Mouse (Mus musculus) intestine, embryonic 16.5 days (tissue): ENCODE data around the gene Bri3. TPM values are rescaled to one million over a fixed set of nuclear protein-coding genes. Genes with fewer than 3 reads are reported as not detected.

Experiments used
- ATAC-seq: fragments of 200-750 bp; cut with Nextera tagmentation; 2 replicates; pipeline ENCODE4 v1.8.0; 2017; ENCODE audit warnings: moderate TSS enrichment, moderate library complexity
- H3K27ac ChIP-seq: fragments of 300-500 bp; sonication (generic); 2 replicates; pipeline ENCODE4 v1.5.1; 2014; ENCODE audit warnings: mild to moderate bottlenecking, low read length
- H3K27me3 ChIP-seq: fragments of 300-500 bp; sonication (generic); replicated peaks from 2 replicates; pipeline ENCODE4 v1.6.1; 2014; ENCODE audit warnings: low read length, control low read depth, mixed read lengths; ENCODE audit not compliant: control insufficient read depth, insufficient read depth
- H3K36me3 ChIP-seq: fragments of 300-500 bp; sonication (generic); 2 replicates; pipeline ENCODE4 v1.6.1; 2014; ENCODE audit warnings: low read length, control low read depth; ENCODE audit not compliant: control insufficient read depth, insufficient read depth
- H3K4me1 ChIP-seq: fragments of 300-500 bp; sonication (generic); 2 replicates; pipeline ENCODE4 v1.6.1; 2014; ENCODE audit warnings: low read length, control low read depth, mixed read lengths; ENCODE audit not compliant: control insufficient read depth, insufficient read depth
- H3K4me2 ChIP-seq: fragments of 300-500 bp; sonication (generic); 2 replicates; pipeline ENCODE4 v1.6.1; 2014; ENCODE audit warnings: low read depth, low read length, control low read depth
- H3K4me3 ChIP-seq: fragments of 300-500 bp; sonication (generic); 2 replicates; pipeline ENCODE4 v1.5.1; 2014; ENCODE audit warnings: mild to moderate bottlenecking, low read length
- H3K9ac ChIP-seq: fragments of 300-500 bp; sonication (generic); 2 replicates; pipeline ENCODE4 v1.6.1; 2014; ENCODE audit warnings: low read depth, low read length
- H3K9me3 ChIP-seq: fragments of 300-500 bp; sonication (generic); 2 replicates; pipeline ENCODE4 v1.6.1; 2016; ENCODE audit warnings: low read length, control low read depth; ENCODE audit not compliant: control insufficient read depth
- WGBS: fragments of 180-500 bp; shearing (Covaris S2); extraction: QIAGEN DNeasy Blood & Tissue Kit; methylation state at CpG from one replicate; pipeline ENCODE4 v1.1.7; 2014; 5-methylcytosine and 5-hydroxymethylcytosine counted together
- polyA plus RNA-seq: library from polyadenylated mRNA; unstranded; fragments of >200 nt; fragmentation: Nextera tagmentation; extraction: Ambion mirVana; gene quantifications from 2 replicates; pipeline ENCODE4 v1.2.1, GENCODE M21; 2015

The Bri3 gene
- polyA plus RNA-seq, 1 experiment from 2014 or later: 111 TPM

- H3K4me1 ChIP-seq: peaks cover 12% of the 10 kb centered on the region
- no peak overlapping the region for H3K4me2 ChIP-seq
- no peak overlapping the region for H3K27ac ChIP-seq
- H3K27me3 ChIP-seq: no peaks in the 10 kb centered on the region
- peaks cover 11% of the 10 kb centered on the region for H3K36me3 ChIP-seq
- H3K9ac ChIP-seq: no peak overlapping the region
- no peaks in the 10 kb centered on the region for H3K9me3 ChIP-seq
- ATAC-seq: no peak
- no peak overlapping the region for H3K4me3 ChIP-seq
- 82% methylated on average over 9 of the region's 9 CpGs for WGBS
Measured at GRCm38 (mm10) chr5:144279081-144279541, 34.9 kb downstream of the Bri3 start.

- no peak for ATAC-seq
- H3K27me3 ChIP-seq: no peaks in the 10 kb centered on the region
- H3K36me3 ChIP-seq: peaks cover 11% of the 10 kb centered on the region
- H3K9ac ChIP-seq: no peak overlapping the region
- H3K4me2 ChIP-seq: no peak overlapping the region
- peaks cover 12% of the 10 kb centered on the region for H3K4me1 ChIP-seq
- H3K27ac ChIP-seq: no peak overlapping the region
- no peak overlapping the region for H3K4me3 ChIP-seq
- H3K9me3 ChIP-seq: no peaks in the 10 kb centered on the region
- WGBS: 96% methylated on average over 13 of the region's 13 CpGs
Measured at GRCm38 (mm10) chr5:144279926-144280325, 35.7 kb downstream of the Bri3 start.

GRCm38 (mm10) chr5:144282470-144283260 lies 38.4 kb downstream of the Bri3 start:
- no peak overlapping the region for H3K4me3 ChIP-seq
- H3K9ac ChIP-seq: no peak overlapping the region; the same call in 1 of the 2 replicates
- ATAC-seq: peak; percentile 65
- H3K4me1 ChIP-seq: peaks cover 12% of the 10 kb centered on the region
- H3K9me3 ChIP-seq: no peaks in the 10 kb centered on the region
- peak overlapping the region; percentile 33; the same call in 1 of the 2 replicates for H3K27ac ChIP-seq
- H3K27me3 ChIP-seq: no peaks in the 10 kb centered on the region
- H3K36me3 ChIP-seq: peaks cover 7% of the 10 kb centered on the region; the same call in 1 of the 2 replicates
- 73% methylated on average over 11 of the region's 11 CpGs for WGBS
- H3K4me2 ChIP-seq: no peak overlapping the region

- no peak overlapping the region for H3K4me2 ChIP-seq
- H3K4me1 ChIP-seq: peaks cover 12% of the 10 kb centered on the region
- H3K36me3 ChIP-seq: peaks cover 2% of the 10 kb centered on the region; the same call in 1 of the 2 replicates
- no peak for ATAC-seq
- no peaks in the 10 kb centered on the region for H3K9me3 ChIP-seq
- no peaks in the 10 kb centered on the region for H3K27me3 ChIP-seq
- 55% methylated on average over 8 of the region's 8 CpGs for WGBS
- H3K27ac ChIP-seq: no peak overlapping the region
- no peak overlapping the region for H3K9ac ChIP-seq
- no peak overlapping the region for H3K4me3 ChIP-seq
Measured at GRCm38 (mm10) chr5:144283551-144284031, 39.4 kb downstream of the Bri3 start.

GRCm38 (mm10) chr5:144284599-144284998 lies 40.4 kb downstream of the Bri3 start:
- Histone ChIP-seq H3K36me3 (peaks cover 2% of the 10 kb centered on the region; the same call in 1 of the 2 replicates), H3K9ac (no peak overlapping the region), H3K27ac (no peak overlapping the region), H3K27me3 (no peaks in the 10 kb centered on the region), H3K4me2 (no peak overlapping the region), H3K4me3 (no peak overlapping the region), H3K9me3 (no peaks in the 10 kb centered on the region), H3K4me1 (peaks cover 12% of the 10 kb centered on the region)
- WGBS: 81% methylated on average over 5 of the region's 5 CpGs
- ATAC-seq: no peak

- no peaks in the 10 kb centered on the region; the same call in 1 of the 2 replicates for H3K36me3 ChIP-seq
- H3K9me3 ChIP-seq: no peaks in the 10 kb centered on the region
- 68% methylated on average over 9 of the region's 9 CpGs for WGBS
- no peak overlapping the region for H3K9ac ChIP-seq
- H3K4me3 ChIP-seq: no peak overlapping the region
- ATAC-seq: no peak
- H3K4me1 ChIP-seq: peaks cover 19% of the 10 kb centered on the region
- no peaks in the 10 kb centered on the region for H3K27me3 ChIP-seq
- no peak overlapping the region for H3K4me2 ChIP-seq
- H3K27ac ChIP-seq: no peak overlapping the region
Measured at GRCm38 (mm10) chr5:144286591-144287266, 42.5 kb downstream of the Bri3 start.

GRCm38 (mm10) chr5:144287267-144287820 lies 43.1 kb downstream of the Bri3 start:
- 90% methylated on average over 3 of the region's 3 CpGs for WGBS
- no peaks in the 10 kb centered on the region for H3K9me3 ChIP-seq
- H3K4me2 ChIP-seq: no peak overlapping the region
- H3K4me3 ChIP-seq: no peak overlapping the region
- H3K4me1 ChIP-seq: peaks cover 17% of the 10 kb centered on the region
- no peak overlapping the region for H3K9ac ChIP-seq
- ATAC-seq: no peak
- H3K27ac ChIP-seq: no peak overlapping the region
- H3K36me3 ChIP-seq: no peaks in the 10 kb centered on the region; the same call in 1 of the 2 replicates
- H3K27me3 ChIP-seq: no peaks in the 10 kb centered on the region

GRCm38 (mm10) chr5:144288391-144288790 lies 44.2 kb downstream of the Bri3 start:
- H3K4me2 ChIP-seq: no peak overlapping the region
- H3K9ac ChIP-seq: no peak overlapping the region
- no peak overlapping the region for H3K4me3 ChIP-seq
- no peaks in the 10 kb centered on the region for H3K9me3 ChIP-seq
- no peaks in the 10 kb centered on the region; the same call in 1 of the 2 replicates for H3K36me3 ChIP-seq
- no peaks in the 10 kb centered on the region for H3K27me3 ChIP-seq
- whole genome bisulfite sequencing: 79% methylated on average over 9 of the region's 9 CpGs
- no peak overlapping the region for H3K27ac ChIP-seq
- H3K4me1 ChIP-seq: peaks cover 8% of the 10 kb centered on the region
- no peak for ATAC-seq

GRCm38 (mm10) chr5:144289769-144290440 lies 45.7 kb downstream of the Bri3 start:
- peaks cover 7% of the 10 kb centered on the region for H3K4me1 ChIP-seq
- peak; percentile 89 for ATAC-seq
- H3K9me3 ChIP-seq: no peaks in the 10 kb centered on the region
- no peaks in the 10 kb centered on the region for H3K27me3 ChIP-seq
- peak overlapping the region; percentile 64 for H3K27ac ChIP-seq
- no peak overlapping the region for H3K9ac ChIP-seq
- H3K4me3 ChIP-seq: no peak overlapping the region
- 71% methylated on average over 4 of the region's 4 CpGs for WGBS
- no peak overlapping the region for H3K4me2 ChIP-seq
- no peaks in the 10 kb centered on the region for H3K36me3 ChIP-seq
